Mouse (Mus musculus): ENCODE measurements around the gene Rps6kl1. TPM values are rescaled to one million over a fixed set of nuclear protein-coding genes. Genes with fewer than 3 reads are reported as not detected.

Gene Rps6kl1
- polyA plus RNA-seq (2012; rRNA removed), result 0.04 and 0.05 TPM in 2 replicates

DNA sequence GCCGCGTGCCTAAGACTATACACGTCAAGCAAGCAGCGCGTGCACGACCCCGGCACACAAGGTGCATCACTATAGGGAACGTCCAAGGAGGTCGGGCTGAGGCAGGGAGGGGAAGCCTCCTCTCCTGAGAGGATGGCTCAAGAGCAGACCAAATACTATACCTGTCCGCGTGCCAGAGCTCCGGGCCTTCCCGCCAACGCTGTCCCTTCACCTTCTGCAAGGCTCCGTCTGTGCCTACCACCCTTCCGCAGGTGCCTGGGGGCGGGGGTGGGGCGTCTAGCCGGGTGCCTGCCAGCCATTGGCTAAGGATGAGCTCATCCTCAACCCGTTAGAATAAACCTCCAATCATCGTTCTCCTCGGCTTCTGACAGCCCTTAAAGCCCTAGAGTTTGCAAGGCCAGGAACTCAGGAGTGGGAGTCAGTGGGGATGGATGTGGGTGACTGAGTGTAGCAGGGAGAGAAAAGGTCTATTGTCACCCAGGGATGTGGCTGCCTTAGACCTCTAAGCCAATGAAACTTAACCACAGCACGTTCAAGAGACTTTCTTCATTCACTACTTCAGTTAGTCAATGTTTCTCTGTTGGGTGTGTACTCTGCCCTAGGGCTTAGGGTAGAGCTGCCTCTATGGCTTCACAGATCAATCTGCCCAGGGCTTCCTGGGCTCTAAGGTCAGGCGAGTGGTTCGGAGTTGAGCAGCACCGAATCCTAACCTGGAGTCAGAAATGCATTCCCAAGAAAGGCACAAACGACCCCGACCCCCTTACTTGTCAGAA, at the start of gene Rps6kl1:
Rps6kl1 (minus strand) TSS at position 263 of the 773 bp plus-strand sequence.
- H3K36me3 ChIP-seq (ENCODE audit: control insufficient read depth, insufficient read depth, low read length), result no peaks in the 10 kb centered on the region
- H3K27me3 ChIP-seq (ENCODE audit: control insufficient read depth, insufficient read depth, low read length), result no peaks in the 10 kb centered on the region
- peaks cover 13% of the 10 kb centered on the region for H3K4me1 ChIP-seq (ENCODE audit: control insufficient read depth, insufficient read depth, low read length)
- H3K27ac ChIP-seq (ENCODE audit: control insufficient read depth, insufficient read depth, low read depth, low read length), result no peak within 1 kb of the TSS
- H3K4me3 ChIP-seq (ENCODE audit: control insufficient read depth, low read depth, low read length), result peak within 1 kb of the TSS; percentile 62
- TF ChIP-seq CTCF (IDR thresholded peaks at IDR 0.05; ENCODE audit: control insufficient read depth, insufficient read depth, insufficient replicate concordance, low read depth, low read length), result no peak
- no peak for TF ChIP-seq POLR2A (IDR thresholded peaks at IDR 0.05; ENCODE audit: control insufficient read depth, low read depth, low read length)

DNA sequence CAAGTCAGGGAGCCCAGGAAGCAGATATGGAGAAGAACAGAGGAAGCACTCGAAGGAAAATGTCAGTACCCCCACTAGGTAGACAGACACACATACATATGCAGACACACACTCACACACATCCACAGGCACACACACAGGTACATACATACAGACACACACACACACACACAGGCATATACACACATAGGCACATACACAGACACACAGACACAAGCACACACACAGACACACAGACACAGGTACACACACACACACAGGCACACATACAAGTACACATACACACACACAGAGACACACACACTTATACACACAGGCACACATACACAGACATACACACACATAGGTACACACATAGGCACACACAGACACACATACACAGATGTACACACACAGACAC, 48.9 kb upstream of the Rps6kl1 start:
- TF ChIP-seq POLR2A (IDR thresholded peaks at IDR 0.05; ENCODE audit: control insufficient read depth, low read depth, low read length) (no peak), CTCF (IDR thresholded peaks at IDR 0.05; ENCODE audit: control insufficient read depth, insufficient read depth, insufficient replicate concordance, low read depth, low read length) (no peak)
- H3K27ac ChIP-seq (ENCODE audit: control insufficient read depth, insufficient read depth, low read depth, low read length), result no peak overlapping the region
- no peaks in the 10 kb centered on the region for H3K27me3 ChIP-seq (ENCODE audit: control insufficient read depth, insufficient read depth, low read length)
- no peak overlapping the region for H3K4me3 ChIP-seq (ENCODE audit: control insufficient read depth, low read depth, low read length)
- H3K4me1 ChIP-seq (ENCODE audit: control insufficient read depth, insufficient read depth, low read length), result peaks cover 3% of the 10 kb centered on the region
- no peaks in the 10 kb centered on the region for H3K36me3 ChIP-seq (ENCODE audit: control insufficient read depth, insufficient read depth, low read length)

DNA sequence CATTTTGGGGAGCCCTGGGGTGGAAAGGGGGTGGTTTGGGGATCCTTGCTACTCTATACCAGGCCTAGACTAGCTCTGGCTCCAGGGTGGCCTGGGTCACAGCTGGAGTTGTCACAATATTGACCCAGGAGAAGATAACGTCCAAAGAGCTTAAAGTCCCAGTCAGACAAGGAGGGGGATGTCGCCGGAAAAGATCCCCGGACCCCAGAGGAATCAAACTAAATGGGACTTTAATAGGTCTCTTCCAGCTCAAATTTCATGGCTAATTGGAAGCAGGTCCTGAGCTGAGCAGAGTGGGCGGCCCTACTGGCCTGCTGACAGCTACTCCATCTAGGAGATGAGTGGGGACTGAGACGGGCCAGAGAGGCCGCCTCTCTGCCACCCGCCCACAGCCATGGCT, 46.9 kb upstream of the Rps6kl1 start:
- TF ChIP-seq CTCF (IDR thresholded peaks at IDR 0.05; ENCODE audit: control insufficient read depth, insufficient read depth, insufficient replicate concordance, low read depth, low read length) (no peak), POLR2A (IDR thresholded peaks at IDR 0.05; ENCODE audit: control insufficient read depth, low read depth, low read length) (no peak)
- Histone ChIP-seq H3K4me1 (ENCODE audit: control insufficient read depth, insufficient read depth, low read length) (peaks cover 5% of the 10 kb centered on the region), H3K27me3 (ENCODE audit: control insufficient read depth, insufficient read depth, low read length) (no peaks in the 10 kb centered on the region), H3K36me3 (ENCODE audit: control insufficient read depth, insufficient read depth, low read length) (no peaks in the 10 kb centered on the region), H3K27ac (ENCODE audit: control insufficient read depth, insufficient read depth, low read depth, low read length) (no peak overlapping the region), H3K4me3 (ENCODE audit: control insufficient read depth, low read depth, low read length) (no peak overlapping the region)

DNA sequence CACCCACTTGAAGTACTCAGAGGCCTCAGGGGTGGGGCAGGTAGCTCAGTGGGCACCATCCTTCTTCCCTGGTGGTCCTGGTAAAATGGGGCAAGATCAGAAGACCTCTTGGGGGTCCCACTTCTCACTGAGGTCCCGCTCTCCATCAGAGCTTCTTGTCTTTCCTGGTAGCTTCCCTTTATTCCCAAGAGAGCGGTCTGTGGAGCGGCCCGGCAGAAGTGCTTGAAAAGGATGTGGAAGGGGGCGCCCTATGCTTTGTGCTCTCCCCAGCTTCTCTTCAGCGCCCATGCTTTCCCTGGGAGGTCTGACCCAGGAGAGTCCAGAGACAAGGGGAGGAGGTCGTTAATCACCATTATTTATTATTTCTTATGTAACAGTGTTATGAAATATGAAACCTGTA, 46.3 kb upstream of the Rps6kl1 start:
- peaks cover 9% of the 10 kb centered on the region for H3K4me1 ChIP-seq (ENCODE audit: control insufficient read depth, insufficient read depth, low read length)
- H3K27ac ChIP-seq (ENCODE audit: control insufficient read depth, insufficient read depth, low read depth, low read length), result no peak overlapping the region
- H3K36me3 ChIP-seq (ENCODE audit: control insufficient read depth, insufficient read depth, low read length), result no peaks in the 10 kb centered on the region
- H3K27me3 ChIP-seq (ENCODE audit: control insufficient read depth, insufficient read depth, low read length), result no peaks in the 10 kb centered on the region
- no peak for TF ChIP-seq POLR2A (IDR thresholded peaks at IDR 0.05; ENCODE audit: control insufficient read depth, low read depth, low read length)
- no peak for TF ChIP-seq CTCF (IDR thresholded peaks at IDR 0.05; ENCODE audit: control insufficient read depth, insufficient read depth, insufficient replicate concordance, low read depth, low read length)
- H3K4me3 ChIP-seq (ENCODE audit: control insufficient read depth, low read depth, low read length), result no peak overlapping the region

DNA sequence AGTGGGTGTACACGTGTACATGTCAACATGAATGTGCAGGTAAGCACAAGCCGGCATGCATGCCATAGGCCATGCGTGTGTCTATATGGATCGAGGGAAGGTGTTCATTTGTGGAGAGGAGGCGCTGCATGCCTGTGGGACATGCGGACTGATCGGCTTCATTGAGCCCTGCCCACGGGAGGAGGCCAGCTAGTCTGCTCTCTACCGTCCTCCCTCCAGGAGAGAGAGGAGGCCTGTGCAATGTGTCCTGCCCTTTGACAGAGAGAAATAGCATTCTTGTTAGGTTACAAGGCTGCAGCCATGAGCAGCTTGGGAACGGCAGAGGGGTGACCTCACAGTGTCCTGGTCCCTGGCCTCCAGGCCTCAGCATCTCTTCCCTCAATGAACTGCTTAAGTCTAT, 45.1 kb upstream of the Rps6kl1 start:
- TF ChIP-seq CTCF (IDR thresholded peaks at IDR 0.05; ENCODE audit: control insufficient read depth, insufficient read depth, insufficient replicate concordance, low read depth, low read length) (no peak), POLR2A (IDR thresholded peaks at IDR 0.05; ENCODE audit: control insufficient read depth, low read depth, low read length) (no peak)
- no peaks in the 10 kb centered on the region for H3K27me3 ChIP-seq (ENCODE audit: control insufficient read depth, insufficient read depth, low read length)

DNA sequence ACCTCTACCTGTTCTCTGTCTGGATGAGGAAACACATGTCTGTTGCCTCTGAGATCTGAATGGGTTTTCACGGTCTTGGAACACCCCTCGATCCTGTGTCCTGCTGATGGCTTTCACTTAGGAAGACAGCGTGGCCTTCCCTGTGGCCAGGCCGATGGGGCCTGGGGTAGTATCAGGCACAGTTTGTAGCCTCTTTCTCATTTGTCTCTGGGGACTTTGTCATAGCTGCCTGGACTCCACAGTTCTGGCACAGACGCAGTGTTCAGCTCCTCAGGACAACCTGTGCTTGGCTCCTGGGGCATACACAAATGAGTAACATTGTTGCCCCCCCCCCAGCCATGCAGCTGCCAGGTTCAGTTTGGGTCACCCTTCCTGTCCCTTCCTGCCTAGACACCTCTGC, 44.0 kb upstream of the Rps6kl1 start:
- H3K27me3 ChIP-seq (ENCODE audit: control insufficient read depth, insufficient read depth, low read length), result no peaks in the 10 kb centered on the region
- peak overlapping the region; percentile 56; the same call in 1 of the 2 replicates for H3K27ac ChIP-seq (ENCODE audit: control insufficient read depth, insufficient read depth, low read depth, low read length)
- H3K36me3 ChIP-seq (ENCODE audit: control insufficient read depth, insufficient read depth, low read length), result no peaks in the 10 kb centered on the region
- H3K4me3 ChIP-seq (ENCODE audit: control insufficient read depth, low read depth, low read length), result no peak overlapping the region
- peaks cover 7% of the 10 kb centered on the region for H3K4me1 ChIP-seq (ENCODE audit: control insufficient read depth, insufficient read depth, low read length)
- TF ChIP-seq CTCF (IDR thresholded peaks at IDR 0.05; ENCODE audit: control insufficient read depth, insufficient read depth, insufficient replicate concordance, low read depth, low read length) (no peak), POLR2A (IDR thresholded peaks at IDR 0.05; ENCODE audit: control insufficient read depth, low read depth, low read length) (no peak)

More for the DNA sequence above, 45.1 kb upstream of the Rps6kl1 start:
- Histone ChIP-seq H3K4me1 (ENCODE audit: control insufficient read depth, insufficient read depth, low read length) (peaks cover 9% of the 10 kb centered on the region), H3K36me3 (ENCODE audit: control insufficient read depth, insufficient read depth, low read length) (no peaks in the 10 kb centered on the region), H3K4me3 (ENCODE audit: control insufficient read depth, low read depth, low read length) (no peak overlapping the region), H3K27ac (ENCODE audit: control insufficient read depth, insufficient read depth, low read depth, low read length) (no peak overlapping the region)

DNA sequence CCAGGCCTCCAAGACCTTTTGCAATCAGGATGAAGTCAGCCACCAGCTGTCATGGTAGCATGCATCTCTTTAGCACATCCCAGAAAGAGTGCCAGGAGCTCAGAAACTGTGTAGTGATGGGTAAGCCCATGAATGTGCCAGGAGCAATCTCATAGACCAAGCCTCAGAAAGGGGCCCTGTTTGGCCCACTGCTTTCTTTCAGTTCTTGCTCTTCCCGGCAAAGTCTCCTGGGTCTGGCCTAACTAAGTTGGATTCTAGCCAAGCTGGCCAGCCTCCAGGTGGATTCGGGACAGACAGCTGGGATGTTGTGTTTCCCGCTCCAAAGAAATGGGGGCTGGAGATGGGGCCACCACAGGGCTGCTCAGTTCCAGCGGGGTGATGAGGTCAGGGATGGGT, 43.6 kb upstream of the Rps6kl1 start:
- no peaks in the 10 kb centered on the region for H3K36me3 ChIP-seq (ENCODE audit: control insufficient read depth, insufficient read depth, low read length)
- TF ChIP-seq POLR2A (IDR thresholded peaks at IDR 0.05; ENCODE audit: control insufficient read depth, low read depth, low read length) (no peak), CTCF (IDR thresholded peaks at IDR 0.05; ENCODE audit: control insufficient read depth, insufficient read depth, insufficient replicate concordance, low read depth, low read length) (no peak)
- no peaks in the 10 kb centered on the region for H3K27me3 ChIP-seq (ENCODE audit: control insufficient read depth, insufficient read depth, low read length)
- H3K27ac ChIP-seq (ENCODE audit: control insufficient read depth, insufficient read depth, low read depth, low read length), result peak overlapping the region; percentile 56; the same call in 1 of the 2 replicates
- H3K4me3 ChIP-seq (ENCODE audit: control insufficient read depth, low read depth, low read length), result no peak overlapping the region
- H3K4me1 ChIP-seq (ENCODE audit: control insufficient read depth, insufficient read depth, low read length), result peaks cover 7% of the 10 kb centered on the region

Measured in testis, adult 2 months (tissue).